Mouse (Mus musculus) spleen, postnatal 36 days (tissue): ENCODE measurements around the gene Gpalpp1.

Source experiments
- DNase-seq, 2 experiments: peaks; one replicate each; pipeline ENCODE4 v3.0.0; 2022; ENCODE audit warnings: low spot score in 2 of 2, mixed read lengths in 1 of 2

Gpalpp1 gene

DNA sequence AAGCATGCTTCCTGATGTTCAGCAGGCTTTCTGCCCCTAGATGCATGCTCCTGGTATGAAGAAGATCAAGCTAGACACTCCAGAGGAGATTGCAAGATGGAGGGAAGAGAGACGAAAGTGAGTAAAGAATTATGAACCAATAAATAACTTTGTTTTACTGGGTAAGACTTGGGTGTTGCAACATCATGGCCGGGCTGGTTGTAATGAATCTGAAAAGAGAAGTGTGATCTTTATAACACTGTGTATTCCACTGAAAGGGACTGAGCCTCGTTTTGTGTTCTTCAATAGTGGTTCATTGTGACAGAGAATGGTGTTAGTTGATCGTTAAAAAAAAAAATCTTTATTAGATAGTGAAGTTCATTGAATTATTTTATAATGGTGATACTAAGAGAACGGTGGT lies 5.2 kb upstream of the Gpalpp1 start:
- no peak for DNase-seq

DNA sequence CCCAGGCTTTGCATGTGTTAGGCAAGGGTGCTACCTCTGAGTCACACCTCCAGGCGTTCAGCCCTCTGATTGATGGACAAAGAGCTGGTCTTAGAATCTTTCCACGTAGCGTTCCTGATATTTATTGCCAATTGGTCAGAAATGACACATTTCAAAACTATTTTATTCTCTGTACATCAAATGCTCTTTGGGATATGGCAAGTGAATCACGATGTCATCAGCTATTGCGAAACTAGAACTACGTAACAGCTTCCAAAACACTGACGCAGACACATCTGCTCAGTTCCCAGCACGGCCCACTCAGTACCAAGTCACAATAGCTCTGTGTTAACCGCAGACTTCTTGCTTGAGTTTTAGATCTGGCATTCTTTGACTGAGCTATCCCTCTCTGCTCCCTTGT lies 11.0 kb downstream of the Gpalpp1 start:
- DNase-seq: no peak

DNA sequence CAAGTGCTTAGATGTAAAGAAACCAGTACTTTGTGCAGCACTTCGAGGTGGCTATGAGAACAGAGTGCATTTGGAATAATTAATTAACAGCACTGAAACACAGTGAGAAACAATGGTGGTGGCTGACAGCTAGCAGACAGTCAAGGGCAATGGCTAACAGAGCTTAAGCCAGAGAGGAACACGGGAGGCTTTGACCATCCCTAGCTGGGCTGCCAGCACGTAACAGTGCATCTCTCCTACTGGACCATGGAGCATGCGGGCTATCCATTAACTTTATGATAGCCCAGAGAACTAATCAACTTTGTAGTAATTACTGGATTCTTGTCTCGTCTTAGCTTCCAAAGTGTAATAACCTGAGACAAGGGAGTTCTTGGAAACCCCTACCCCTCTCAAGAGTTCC lies 12.7 kb downstream of the Gpalpp1 start:
- DNase-seq: no peak

DNA sequence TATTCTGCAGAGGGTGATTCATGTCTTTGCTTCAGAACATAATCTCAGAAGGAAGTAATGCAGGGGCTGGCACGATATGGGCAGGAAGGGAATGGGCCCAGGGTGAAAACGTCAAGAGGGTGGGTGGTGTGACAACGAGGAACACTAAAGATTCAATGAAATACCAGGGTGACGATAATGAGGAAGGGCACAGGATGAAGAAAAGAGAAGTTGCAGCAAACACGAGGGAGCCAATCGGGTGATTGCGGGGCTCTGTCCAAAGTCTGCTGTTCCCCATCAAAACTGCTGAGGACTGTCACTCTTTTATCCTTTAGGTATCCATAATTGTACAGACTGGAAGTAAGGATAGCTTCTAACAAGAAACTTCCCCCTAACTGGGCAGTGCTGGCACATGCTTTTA lies 13.3 kb downstream of the Gpalpp1 start:
- no peak for DNase-seq

DNA sequence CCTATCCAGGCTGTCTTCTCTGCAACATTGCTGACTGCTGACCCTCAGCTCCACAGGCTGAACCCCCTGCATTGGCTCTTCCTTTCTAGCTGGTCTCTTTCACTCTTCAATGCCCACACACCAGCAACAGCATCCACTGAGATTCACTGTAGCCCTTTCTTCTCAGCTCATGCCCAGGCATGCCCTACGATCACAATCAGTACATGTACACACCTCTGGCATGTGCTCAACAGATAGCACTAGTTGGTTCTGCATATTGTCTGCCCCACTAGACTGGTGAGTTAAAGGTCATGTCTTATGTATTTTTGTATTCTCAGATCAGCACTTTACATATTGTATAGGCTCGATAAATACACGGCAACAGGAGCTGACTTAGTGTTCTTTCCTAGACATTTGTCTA lies 26.4 kb downstream of the Gpalpp1 start:
- no peak for DNase-seq

DNA sequence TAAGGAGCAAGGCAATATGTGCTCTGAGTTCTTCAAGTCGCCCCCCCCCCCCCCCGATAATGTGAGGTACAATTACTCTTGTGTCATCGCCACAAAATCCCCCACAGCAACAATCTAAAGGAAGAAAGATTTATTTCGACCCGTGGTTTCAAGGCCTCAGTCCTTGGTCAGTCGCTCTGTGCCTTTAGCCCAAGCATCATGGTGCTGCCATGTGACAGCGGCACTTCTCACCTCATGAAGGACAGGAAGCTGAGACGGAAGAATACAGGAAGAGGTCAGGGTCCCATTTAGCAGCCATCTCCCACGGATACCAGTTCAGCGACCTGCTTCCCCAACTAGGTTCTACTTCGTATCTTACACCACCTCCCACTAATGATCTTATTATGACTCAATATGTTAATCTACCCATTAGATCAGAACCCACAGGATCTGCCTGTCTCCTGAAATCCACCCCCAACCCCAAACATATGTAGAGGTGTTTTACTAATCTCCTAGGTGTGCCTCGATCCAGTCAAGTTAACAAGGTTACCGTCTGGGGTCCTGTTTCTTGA lies 28.4 kb downstream of the Gpalpp1 start:
- DNase-seq: no peak

DNA sequence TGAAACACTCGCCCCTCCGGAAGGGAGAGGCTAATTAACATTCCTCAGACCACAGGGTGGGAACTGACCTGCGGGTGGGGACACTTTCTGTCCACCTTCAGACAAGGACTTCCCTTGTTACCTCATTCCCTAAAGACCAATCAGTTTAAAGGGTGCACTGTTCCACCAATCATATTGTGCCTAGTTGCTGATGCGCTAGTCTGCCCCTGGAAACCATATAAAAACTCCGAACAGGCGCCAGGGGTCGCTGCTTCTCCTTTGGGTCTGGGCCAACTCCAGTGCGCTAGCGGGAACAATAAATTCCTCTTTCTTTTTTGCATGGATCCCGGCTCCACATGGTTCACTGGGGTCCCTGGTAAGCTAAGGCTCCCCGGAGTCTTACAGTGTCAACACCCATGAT lies 29.1 kb downstream of the Gpalpp1 start:
- no peak for DNase-seq

DNA sequence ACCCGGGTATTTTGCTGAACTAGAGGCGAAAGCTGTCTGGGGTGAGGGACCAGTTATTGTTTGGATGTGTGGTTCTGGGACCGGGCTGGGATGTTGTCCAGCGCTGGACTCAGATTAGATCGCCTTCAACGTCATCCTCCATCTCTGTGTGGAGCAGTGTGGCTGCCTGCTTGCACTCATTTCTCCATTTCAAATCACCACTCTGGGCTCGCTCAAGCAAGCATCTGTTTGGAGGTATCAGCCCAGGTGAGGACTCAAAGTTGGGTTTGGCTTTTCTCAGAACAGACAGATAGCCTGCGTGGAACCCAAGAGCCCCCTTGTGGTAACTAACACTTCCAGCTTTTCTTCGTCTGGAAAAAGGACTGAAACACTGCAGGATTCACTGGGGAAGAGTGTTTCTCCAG lies 33.5 kb downstream of the Gpalpp1 start:
- DNase-seq: no peak

DNA sequence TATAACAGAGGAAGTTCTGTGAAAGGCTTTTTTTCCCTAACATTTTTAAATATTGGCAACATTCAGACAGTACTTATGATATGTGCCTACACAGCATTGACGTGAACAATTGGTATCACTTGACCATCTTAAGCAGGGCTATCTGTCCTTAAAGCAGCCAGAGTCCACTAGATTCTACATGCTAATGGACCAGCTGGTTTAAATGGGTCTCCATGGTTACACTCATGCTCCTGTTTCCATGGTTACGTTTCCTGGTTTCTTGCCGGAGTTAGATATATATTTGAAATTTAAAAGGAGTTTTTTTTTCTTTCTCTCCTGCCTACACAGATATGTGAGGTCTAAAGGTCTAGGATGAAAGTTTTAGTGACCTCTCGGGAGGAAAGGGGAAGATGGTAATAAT lies 34.0 kb downstream of the Gpalpp1 start:
- DNase-seq: no peak

DNA sequence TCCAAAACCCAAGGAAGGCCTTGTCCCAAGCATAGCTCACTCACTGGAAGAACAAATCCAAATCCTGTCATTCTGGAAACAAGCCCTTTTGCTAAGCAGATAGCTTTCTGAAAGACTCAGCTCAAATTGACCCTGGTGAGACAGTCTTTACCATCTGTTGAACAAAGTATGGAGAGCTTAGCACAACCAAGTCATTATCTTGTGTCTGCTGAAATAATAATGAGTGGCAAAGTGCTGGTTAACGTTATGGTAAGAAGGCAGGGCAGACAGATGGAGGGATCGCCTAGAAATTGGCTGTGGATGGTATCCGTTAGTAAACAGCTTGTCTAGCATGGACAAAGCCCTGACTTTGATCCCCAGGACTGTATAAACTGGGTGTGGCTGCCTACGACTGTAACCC lies 34.8 kb downstream of the Gpalpp1 start:
- no peak for DNase-seq

DNA sequence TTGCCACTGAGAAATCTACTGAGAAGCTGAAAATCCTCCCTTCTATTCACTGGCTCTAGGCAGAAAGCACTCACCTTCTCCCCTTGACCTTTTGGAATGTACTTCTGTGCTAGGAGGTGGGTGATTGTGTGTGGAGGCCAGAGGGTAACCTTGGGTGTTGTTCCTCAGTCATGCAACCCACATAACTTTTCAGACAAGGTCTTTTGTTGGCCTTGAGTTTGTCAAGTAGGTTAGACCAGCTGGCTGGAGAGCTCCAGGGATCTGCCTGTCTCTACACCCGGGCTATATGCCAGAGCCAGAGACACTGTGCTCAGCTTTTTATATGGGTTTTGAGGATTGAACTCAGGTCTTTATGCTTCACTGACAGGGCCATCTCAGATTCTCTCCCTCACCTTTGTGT lies 36.4 kb downstream of the Gpalpp1 start:
- DNase-seq: no peak

DNA sequence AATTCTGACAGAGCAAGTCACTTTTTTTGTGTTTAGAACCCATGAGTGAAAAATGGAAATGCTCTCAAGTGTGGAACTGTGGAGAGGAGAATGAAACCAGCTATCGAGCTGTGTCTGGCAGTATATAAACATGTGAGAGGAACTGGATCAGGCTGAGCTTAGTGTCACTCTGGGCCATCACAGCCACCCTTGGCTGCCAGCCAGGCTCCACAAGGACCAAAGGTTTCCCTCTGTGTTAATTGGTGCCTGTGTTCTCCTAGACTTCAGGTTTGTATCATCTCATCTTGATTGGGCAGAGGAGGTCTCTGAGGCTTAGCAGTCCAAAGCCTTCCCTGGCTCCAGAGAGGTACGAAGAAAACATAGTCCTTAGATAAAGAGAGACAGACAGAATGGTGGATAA lies 37.9 kb downstream of the Gpalpp1 start:
- peak in 1 of 2 experiments; percentile 4 for DNase-seq

DNA sequence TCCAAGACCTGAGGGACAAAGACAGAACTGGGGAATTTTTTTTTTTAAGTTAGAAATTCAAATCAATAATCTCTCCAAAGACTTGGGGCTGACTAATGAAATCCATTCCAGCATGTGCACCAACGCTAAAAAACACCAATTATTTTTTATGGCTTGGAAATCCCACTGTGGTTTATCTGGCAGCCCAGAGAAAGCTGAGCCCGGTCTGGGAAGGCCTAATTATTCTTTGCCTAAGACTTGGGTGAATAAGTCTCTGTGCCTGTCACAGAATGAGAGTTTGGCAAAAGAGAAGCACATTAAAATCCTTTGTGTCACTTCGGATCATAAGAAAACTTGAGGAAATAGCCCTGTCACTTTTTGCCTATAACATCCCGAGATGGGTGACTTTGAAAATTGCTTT lies 41.3 kb downstream of the Gpalpp1 start:
- no peak for DNase-seq

DNA sequence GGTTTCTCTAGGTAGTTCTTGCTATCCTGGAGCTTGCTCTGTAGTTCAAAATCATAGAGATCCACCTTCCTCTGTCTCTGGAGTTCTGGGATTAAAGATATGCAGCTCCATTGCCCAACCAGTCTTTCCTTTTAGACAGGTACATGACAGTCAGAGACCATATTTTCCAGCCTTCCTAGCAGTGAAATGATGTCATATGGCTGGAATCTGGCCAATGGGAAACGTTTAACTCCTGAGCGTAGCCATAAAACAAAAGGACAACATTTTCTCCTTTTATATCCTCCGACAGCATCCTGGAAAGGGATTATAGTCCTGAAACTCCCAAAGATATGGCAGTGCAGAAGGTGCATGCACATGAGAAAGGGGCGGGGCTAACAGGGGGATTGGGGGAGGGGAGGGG lies 42.3 kb downstream of the Gpalpp1 start:
- DNase-seq: no peak

DNA sequence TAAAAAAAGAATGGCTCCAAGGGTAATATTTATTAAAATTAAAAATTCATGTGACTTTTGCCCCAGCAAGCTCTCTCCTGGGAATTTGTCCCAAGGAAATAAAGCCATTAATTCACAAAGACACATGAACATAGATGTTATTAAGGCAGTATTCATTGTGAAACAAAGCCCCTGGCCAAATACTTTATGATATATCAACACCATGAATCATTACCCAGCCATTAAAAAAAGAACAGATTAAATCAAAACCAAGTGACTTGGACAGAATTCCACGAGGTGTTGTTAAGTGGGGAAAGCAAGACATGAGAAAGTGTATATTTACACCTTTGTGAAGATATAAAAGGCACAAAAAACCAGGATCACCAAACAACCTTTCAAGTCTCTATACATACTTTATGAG lies 43.3 kb downstream of the Gpalpp1 start:
- DNase-seq: no peak

DNA sequence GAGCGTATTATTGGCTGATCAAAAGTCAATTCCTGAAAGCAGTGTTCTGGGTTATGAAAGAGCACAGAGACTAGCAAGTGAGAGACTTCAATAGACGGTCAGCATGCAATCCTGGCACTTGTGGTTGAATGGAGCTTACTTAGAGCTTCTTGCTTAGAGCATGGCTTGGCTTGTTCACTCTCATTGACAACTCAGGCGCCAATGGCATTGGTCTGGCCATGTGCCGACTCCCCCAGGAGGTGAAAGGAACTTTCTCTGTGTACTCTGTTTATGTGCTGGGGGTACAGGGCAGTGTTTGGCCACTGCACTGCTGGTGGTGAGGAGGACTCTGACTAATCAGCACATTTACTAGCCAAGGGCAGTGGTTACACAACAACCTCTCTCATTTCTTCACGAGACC lies 51.1 kb downstream of the Gpalpp1 start:
- DNase-seq: no peak

DNA sequence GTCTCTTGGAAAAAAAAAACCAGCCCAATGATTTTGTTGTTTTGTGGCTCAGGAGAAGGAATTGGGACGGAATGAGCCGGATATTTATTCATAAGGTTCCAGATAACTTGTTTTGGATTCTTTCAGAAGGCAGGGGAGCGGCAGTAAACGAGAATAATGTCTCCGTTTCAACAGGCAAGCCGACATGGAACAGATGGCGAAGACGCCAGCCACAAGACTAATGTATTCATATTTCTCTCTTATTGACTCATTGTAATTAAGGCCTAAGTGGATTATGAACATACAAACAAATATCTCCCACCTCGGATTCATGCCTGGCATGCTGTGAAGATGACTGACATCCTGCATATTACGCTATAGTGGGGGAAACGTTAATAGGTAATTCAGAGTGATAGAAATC lies 56.8 kb downstream of the Gpalpp1 start:
- DNase-seq: no peak

DNA sequence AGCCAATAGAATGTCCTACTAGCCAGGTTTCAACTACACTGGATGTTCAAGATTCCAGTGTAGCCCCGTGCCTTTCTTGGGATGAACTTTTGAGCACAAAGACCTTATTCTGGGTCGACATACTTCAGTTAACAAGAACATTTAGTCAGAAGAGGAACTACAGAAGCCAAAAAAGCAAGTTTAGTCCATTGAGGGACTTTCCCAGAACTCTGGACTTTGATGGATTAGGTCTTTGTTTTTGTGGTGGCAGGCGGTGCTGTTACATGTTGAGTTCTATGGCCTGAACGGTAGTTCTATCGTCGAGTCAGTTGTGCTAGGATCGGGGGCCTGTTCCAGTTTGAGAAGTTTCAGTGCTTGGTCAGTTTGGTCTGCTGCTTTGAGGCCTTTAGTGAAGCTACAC lies 58.6 kb downstream of the Gpalpp1 start:
- no peak for DNase-seq

DNA sequence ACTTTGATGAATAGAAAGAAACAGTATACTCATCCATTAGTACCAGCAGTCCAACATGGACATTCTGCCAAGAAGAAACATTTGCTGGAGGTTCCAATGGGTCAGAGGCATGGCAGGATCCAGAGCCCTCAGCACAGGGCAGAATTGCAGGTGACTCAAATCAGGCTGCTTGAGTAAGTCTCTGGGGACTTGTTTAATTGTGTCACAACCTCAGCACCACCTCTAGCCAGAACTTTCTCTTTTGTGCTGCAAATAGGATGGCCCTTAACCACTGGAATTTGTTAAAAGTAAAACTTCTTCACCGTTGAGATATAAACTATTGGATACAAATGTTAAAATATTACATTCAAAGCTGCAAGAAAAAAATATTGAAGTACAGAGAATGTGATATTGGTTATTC lies 64.8 kb downstream of the Gpalpp1 start:
- DNase-seq: no peak

DNA sequence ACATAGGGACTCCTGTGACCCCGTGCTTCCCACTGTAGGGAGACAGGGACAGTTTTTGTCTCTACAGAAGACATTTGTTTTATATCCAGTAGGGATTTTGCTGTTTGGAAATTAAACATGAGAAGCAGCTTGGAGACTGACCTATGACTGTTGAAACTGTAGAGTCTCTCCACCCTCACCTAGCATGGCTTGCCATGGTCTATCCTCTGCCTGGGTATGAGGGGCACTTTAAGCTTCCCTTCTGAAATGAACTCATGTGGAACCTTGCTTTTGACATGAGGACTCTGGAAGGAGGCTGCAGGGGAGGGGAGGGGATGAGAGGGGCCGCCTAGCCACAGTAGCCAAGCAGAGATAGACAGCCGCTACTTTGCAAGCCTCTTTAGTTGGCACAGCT lies 66.4 kb downstream of the Gpalpp1 start:
- no peak for DNase-seq

DNA sequence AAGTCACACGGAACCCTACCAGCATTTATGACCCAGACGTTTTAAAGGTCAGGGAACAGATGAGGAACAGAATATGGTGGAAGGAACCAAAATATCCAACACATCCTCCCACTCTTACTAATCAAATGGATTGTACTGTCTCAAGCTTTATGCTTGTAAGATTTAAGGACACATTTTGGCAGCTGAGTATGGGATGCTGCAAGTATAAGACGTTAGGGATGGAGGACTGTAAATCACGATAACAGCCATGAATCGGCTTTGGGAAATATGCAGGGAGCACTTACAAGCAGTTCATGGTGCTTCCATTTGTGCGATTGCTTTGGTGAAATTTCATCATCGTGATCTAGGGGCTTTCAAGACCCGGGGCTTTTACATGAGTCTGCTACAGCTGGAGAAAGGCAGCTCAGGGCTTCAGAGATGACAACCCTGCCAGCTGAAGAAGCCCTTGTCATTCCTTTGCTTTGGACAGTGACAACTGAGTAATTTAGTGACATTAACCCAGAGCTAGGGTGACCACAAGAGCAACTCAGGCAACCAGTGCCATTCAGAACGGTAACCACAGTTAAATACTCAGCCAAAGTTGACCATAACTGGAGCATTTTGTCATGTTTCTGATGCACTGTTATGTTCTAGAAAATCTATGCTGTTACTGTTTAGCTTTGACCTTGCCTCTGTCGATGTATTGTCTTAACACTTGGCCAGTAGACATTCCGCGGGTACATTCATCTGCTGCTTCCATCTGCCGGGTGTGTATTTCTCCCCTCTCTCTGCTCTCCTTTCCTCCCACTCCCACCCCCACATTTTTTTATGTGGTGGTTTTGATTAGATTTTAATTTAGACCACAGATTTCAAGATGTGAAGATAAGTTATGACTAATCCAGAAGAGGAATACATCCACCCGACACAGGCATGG lies 67.1 kb downstream of the Gpalpp1 start:
- DNase-seq: no peak
